In the genomic region with DNA sequence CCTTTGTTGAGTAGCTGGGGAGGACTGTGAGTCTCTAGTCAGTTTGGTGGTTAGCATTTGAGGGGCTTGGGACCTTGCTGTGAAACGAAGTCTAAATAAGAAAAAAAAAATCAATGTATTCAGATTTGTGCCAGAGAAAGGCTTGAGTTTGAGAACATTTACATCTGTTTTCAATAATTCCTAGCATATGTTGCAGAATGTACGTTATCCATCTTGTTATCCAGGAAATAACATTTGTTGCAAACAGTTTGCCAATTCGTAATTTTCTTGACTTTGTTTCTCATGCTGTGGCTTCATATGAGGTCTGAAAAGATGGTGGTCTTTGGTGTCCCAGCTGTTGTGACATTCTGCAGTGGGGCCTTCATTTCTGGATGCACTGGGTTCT, we compare ENCODE assay signal across 9 mouse cellular contexts.
"Had no signal": no experiment of that assay in that cellular context is flagged by ENCODE, and none has a peak within 500 bp of the region (broad histone marks: within the 10 kb centered on the region; RNA-seq: fewer than 3 reads in every experiment).

No protein-coding gene starts in this region.

- H3K27me3 ChIP-seq: midbrain, embryonic 12.5 days had no signal

- H3K9ac ChIP-seq: liver, embryonic 14.5 days; midbrain, embryonic 12.5 days had no signal

- H3K4me1 ChIP-seq: midbrain, embryonic 12.5 days had no signal

- H3K4me3 ChIP-seq: midbrain, embryonic 12.5 days had no signal

- ATAC-seq: intestine, embryonic 16.5 days had no signal

- H3K9me3 ChIP-seq: midbrain, embryonic 12.5 days had no signal

- H3K4me2 ChIP-seq: midbrain, embryonic 12.5 days had no signal

- H3K27ac ChIP-seq: liver, embryonic 14.5 days; midbrain, embryonic 12.5 days had no signal

- DNase-seq: kidney, adult 8-10 months; kidney, postnatal 25 days; lung, adult 18-20 months; right cerebral cortex, postnatal 25 days; thymus, adult 2 months; thymus, postnatal 25 days had no signal

- H3K36me3 ChIP-seq: midbrain, embryonic 12.5 days had no signal
